Mouse (Mus musculus): ENCODE data around the gene Car9.

- TF ChIP-seq CTCF (IDR thresholded peaks at IDR 0.05; ENCODE audit: borderline replicate concordance, insufficient read depth, low read length), result no peak
- peak; percentile 95 for TF ChIP-seq POLR2A (IDR thresholded peaks at IDR 0.05; ENCODE audit: low read depth, low read length)
These were observed 13.4 kb upstream of the Car9 start for GRCm38 (mm10) chr4:43493186-43493845.
